Mouse (Mus musculus): ENCODE measurements at regions not wholly inside any gene's neighbourhood (a gene's known extent, or its start where the extent isn't known, plus 50 kb on each side); places are given as distances from the start of the nearest gene placed in this dataset.

GRCm38 (mm10) chr9:23062656-23063444 lies 160.0 kb upstream of the Bmper start:
- TF ChIP-seq POLR2A (IDR thresholded peaks at IDR 0.05; ENCODE audit: low read depth, low read length) (no peak), CTCF (IDR thresholded peaks at IDR 0.05; ENCODE audit: borderline replicate concordance, insufficient read depth, low read length) (no peak)
